Mouse (Mus musculus): ENCODE data around the gene Smad3.

- TF ChIP-seq GATA1 (IDR thresholded peaks at IDR 0.05; ENCODE audit: borderline replicate concordance, low read length) (no peak), FLI1 (IDR thresholded peaks at IDR 0.05; ENCODE audit: low read length) (no peak)
Observed at GRCm38 (mm10) chr9:63660691-63661090, 97.1 kb downstream of the Smad3 start.
